Mouse (Mus musculus) frontal cortex, adult (tissue): ENCODE results near the gene Slc22a23.

Source experiments
- ATAC-seq: cut with Nextera tagmentation; 2 replicates; pipeline ENCODE4 v1.9.2; 2017; ENCODE audit warnings: mild to moderate bottlenecking, moderate library complexity, mixed read lengths; ENCODE audit not compliant: low TSS enrichment

Slc22a23 gene

DNA sequence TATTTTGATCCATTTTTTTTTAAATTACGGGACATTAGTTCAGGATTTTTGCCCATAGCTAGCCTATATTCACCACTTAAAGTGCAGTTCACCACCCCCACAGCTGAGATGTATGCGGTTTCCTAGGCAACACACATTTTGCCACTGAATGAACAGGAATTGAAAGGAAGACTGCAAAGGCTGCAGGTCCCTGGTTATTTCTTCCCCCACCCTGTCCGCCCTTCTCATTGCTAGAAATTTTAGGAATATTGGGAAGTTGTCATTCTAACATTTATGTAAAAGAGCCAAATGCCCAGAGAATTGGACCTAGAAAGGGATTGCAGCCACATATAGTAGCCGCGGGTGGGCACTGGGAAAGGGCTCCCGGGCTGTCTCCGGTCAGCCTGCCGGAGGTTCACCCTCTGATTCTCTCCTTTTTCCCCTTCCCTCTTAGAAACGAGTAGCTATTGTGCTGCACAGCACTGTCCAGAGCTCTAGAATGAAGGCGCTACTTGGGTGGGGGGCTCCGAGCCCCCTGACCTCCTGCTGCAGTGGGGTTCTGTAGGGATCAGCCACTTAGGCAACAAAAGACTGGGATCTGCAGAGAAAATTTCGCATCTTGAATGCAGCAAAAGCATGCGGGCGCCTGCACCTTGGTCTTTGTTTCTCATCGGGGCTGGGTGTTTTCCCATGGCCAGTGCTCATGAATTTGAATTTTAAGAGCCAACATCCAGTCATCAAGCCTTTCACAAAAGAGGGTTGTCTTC is 211.5 kb downstream of the Slc22a23 start:
- ATAC-seq: no peak

DNA sequence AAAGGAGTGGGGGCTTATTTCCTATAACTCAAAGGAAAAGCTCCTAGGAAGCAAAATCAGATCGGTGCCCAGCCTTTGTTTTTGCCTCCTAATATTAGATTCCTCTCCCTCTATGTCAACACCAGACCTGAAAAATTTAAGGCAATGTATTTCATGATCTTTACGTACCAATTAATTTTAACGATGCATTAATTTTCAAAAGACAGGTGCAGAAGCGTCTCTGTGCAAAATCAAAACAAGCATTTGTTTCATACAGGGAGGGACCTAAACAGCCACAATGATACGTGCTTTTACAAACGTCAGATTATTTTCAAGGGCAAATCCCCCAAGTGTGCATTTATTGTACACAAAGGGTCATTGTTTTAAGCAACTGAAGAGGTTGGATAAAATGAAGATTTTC is 212.1 kb downstream of the Slc22a23 start:
- no peak for ATAC-seq

DNA sequence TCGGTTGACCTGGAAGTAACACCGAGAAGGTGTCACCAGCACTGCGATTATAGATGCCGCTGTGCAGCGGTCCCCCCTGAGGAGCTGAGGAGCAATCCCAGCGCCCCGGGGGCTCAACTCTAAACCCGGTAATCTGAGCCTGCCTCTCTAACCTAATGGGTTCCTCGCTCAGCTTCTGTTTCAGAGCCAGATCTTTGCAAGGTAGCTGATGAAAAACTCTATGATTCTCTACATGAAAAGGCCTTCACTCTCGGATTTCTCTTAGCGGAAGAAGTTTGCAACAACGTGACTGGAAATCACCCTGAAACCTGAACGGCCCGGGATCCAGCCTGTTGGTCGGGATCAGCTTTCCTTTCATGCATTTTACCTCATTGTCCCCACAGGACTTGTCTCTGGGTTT is 212.7 kb downstream of the Slc22a23 start:
- ATAC-seq: no peak

DNA sequence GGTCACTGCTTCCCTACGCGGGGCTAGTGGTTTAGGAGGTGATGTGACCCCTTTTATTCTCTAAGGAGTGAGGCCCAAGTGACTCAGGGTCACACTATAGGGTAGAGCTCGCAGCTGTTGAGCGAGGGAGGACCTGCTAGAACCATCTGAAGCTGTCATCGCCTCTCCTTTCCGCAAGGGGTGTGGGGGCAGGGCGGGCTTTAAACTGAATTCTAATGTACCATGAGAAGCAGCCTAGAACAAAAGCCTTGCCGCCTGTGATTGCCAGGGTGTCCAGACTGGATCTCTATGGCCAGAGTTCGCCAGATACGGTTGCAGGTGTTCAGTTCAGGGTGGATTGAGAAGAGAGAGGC is 213.3 kb downstream of the Slc22a23 start:
- ATAC-seq: no peak

DNA sequence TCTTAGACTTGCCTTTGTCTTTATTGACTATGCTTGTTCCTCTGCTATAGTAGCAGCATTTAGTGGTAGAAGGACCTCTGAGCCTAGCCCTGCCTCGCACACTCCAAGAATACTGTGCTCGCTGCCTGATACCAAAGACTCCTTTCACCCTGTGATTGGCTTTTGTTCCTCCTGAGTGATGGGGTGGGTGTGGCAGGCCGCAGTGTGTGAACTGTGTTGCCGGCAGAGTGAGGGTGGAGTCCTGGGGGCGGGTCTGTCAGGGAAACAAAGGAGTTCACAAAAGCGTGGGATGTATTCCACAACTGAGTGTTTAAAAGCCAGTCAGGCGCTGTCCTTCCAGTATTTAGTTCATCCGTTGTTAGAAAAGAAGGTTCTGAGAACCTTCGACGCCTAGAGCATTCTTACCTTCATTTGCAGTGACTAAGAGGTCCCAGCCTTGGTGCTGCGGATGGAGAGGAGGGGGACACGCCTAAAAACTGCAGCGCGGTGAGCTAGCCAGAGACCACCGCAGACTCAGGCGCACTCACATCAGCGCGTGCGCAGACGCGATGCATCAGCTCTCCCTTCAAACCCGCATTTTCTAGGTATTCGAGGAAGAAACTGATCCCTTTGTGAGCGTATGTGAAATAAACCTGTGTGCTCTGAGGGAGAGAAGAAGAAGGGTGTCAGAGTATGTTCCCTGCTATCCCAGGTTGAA is 213.8 kb downstream of the Slc22a23 start:
- no peak for ATAC-seq

DNA sequence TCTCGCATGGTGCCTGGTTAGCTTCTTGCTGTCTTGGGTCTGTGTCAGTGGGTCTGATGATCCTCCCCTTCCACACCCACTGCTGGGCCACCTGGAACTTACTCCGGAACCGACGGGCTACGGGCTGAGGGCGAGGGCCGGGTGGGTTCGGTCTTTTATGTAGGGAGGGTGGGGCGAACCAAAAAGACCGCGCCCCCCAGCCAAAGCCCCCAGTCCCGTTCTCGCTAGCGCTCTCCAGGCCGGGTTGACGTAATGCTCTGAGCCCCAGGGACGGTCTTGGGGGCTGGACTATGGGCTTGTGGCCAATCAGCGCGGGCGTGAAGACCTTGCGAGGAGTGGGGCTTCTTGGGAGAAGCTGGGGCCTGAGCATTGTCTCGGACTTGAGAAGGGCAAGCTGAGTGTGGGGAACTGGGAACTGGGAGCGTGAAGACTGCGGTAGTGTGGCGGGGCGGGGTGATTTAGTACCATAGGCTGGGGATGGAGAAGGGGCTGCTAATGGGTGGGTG is 214.7 kb downstream of the Slc22a23 start, which contains the start of gene Tubb2b:
Tubb2b (minus strand) TSS at position 241 of the 506 bp plus-strand sequence.
- peak; percentile 27 for ATAC-seq

DNA sequence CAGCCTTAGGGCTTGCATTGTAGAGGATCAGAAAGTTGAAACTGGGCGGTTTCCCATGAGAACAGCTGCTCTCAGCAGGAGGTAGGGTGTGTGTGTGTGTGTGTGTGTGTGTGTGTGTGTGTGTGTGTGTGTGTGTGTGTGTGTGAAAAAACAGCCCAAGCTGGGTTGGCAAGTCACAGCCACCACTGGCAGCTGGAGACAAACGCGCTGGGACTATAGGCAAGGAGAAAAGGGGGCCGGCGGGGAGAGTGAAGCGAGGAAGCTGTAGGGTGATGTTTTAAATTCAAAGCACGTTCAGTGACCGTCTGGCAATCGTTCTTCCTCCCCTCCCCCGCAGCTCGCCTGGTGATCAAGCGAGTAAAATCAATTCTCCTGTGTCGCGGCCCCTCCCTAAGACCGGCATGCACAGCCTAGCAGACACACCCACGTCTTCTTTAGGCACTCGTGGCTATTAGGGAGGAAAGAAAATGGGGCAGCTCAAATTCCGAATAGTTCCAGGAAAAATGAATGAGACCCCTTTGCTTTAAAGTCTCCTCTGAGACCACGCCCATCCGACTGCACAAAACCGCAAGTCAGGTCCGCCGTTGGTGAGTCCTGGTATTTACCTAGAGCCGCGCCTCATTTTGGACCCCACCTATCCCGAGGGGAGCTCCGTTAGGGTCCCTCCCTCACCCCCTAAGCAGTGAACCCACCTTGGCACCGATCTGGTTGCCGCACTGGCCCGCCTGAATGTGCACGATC is 215.3 kb downstream of the Slc22a23 start:
- ATAC-seq: no peak
